9 mouse cellular contexts compared by ENCODE assay signal in the genomic region with DNA sequence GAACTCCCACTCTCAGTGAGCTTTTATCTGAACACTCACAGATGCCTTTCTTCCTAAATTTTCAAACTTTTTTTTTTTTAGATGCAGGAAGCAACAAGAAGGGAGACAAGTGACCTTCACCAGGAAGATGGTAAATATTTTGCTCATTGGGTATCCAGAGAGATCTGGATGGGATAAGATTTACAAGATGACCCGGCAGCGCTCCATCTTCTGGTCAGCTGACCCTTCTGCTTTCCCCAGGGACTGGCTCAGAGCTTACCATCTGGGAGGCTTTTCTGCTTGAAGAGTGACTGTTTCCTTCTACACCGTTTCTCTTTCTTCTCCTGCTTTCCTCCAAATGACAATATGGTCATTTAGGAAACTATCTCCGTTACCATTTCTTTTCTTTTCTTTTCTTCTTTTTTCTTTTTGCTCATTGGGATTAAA. TPM values are rescaled to one million over a fixed set of nuclear protein-coding genes. Genes with fewer than 3 reads are reported as not detected.
DNase-seq lines count a peak whose midpoint lies in the region; ATAC-seq and TF ChIP-seq lines count a peak whose summit lies in the region.
"Had no signal": no experiment of that assay in that cellular context is flagged by ENCODE, and none has a peak within 500 bp of the region (broad histone marks: within the 10 kb centered on the region; RNA-seq: fewer than 3 reads in every experiment).

No protein-coding gene starts in this region.

- H3K36me3 ChIP-seq in liver, embryonic 12.5 days: no peaks in the 10 kb centered on the region
- no peaks in the 10 kb centered on the region for H3K36me3 ChIP-seq in forebrain, embryonic 13.5 days (ENCODE audit: poor library complexity, severe bottlenecking)
- no peaks in the 10 kb centered on the region for H3K36me3 ChIP-seq in kidney, postnatal 0 days (ENCODE audit: insufficient read depth, low read length)
- H3K36me3 ChIP-seq: embryonic facial prominence, embryonic 12.5 days had no signal

- peaks cover 37% of the 10 kb centered on the region for H3K27me3 ChIP-seq in liver, embryonic 12.5 days (replicated peaks)
- H3K27me3 ChIP-seq in forebrain, embryonic 13.5 days: no peaks in the 10 kb centered on the region
- no peaks in the 10 kb centered on the region for H3K27me3 ChIP-seq in kidney, postnatal 0 days (ENCODE audit: insufficient read depth, low read length)
- H3K27me3 ChIP-seq: embryonic facial prominence, embryonic 12.5 days had no signal

- peaks cover 52% of the 10 kb centered on the region for H3K4me1 ChIP-seq in liver, embryonic 12.5 days
- H3K4me1 ChIP-seq in forebrain, embryonic 13.5 days: peaks cover 14% of the 10 kb centered on the region
- no peaks in the 10 kb centered on the region for H3K4me1 ChIP-seq in kidney, postnatal 0 days (replicated peaks; ENCODE audit: insufficient read depth, low read length)

- H3K9ac ChIP-seq in liver, embryonic 12.5 days: no peak overlapping the region
- no peak overlapping the region for H3K9ac ChIP-seq in forebrain, embryonic 13.5 days
- H3K9ac ChIP-seq in kidney, postnatal 0 days (ENCODE audit: low read depth, low read length): no peak overlapping the region
- H3K9ac ChIP-seq: embryonic facial prominence, embryonic 12.5 days had no signal

- 50% methylated on average over 4 of the region's 4 CpGs for WGBS in liver, embryonic 12.5 days (ENCODE audit: insufficient replicate concordance)
- WGBS in forebrain, embryonic 13.5 days: 17% methylated on average over 4 of the region's 4 CpGs
- 19% methylated on average over 4 of the region's 4 CpGs for WGBS in kidney, postnatal 0 days

- TF ChIP-seq CTCF in kidney, postnatal 0 days (IDR thresholded peaks at IDR 0.05; ENCODE audit: low read depth): 0 out of 2 replicates have a peak, but pooled peaks have one; percentile 0

- 0 out of 2 replicates have a peak overlapping the region, but pooled peaks have one; percentile 30 for H3K27ac ChIP-seq in liver, embryonic 12.5 days
- H3K27ac ChIP-seq in forebrain, embryonic 13.5 days: peak overlapping the region; percentile 75
- no peak overlapping the region for H3K27ac ChIP-seq in kidney, postnatal 0 days

- ATAC-seq in liver, embryonic 12.5 days: no peak
- ATAC-seq in forebrain, embryonic 13.5 days: peak; percentile 61; the same call in 1 of the 2 replicates
- ATAC-seq in kidney, postnatal 0 days (replicated peaks; ENCODE audit: low FRiP score, low read depth): no peak

- 0 out of 2 replicates have a peak overlapping the region, but pooled peaks have one; percentile 4 for H3K4me2 ChIP-seq in liver, embryonic 12.5 days
- peak overlapping the region; percentile 41 for H3K4me2 ChIP-seq in forebrain, embryonic 13.5 days
- H3K4me2 ChIP-seq in kidney, postnatal 0 days (ENCODE audit: low read length): no peak overlapping the region
- H3K4me2 ChIP-seq: embryonic facial prominence, embryonic 12.5 days had no signal

- H3K9me3 ChIP-seq in liver, embryonic 12.5 days (replicated peaks): no peaks in the 10 kb centered on the region
- no peaks in the 10 kb centered on the region for H3K9me3 ChIP-seq in forebrain, embryonic 13.5 days (replicated peaks)
- no peaks in the 10 kb centered on the region for H3K9me3 ChIP-seq in kidney, postnatal 0 days (replicated peaks; ENCODE audit: low read length)
- H3K9me3 ChIP-seq: embryonic facial prominence, embryonic 12.5 days had no signal

- no peak overlapping the region for H3K4me3 ChIP-seq in liver, embryonic 12.5 days
- no peak overlapping the region for H3K4me3 ChIP-seq in forebrain, embryonic 13.5 days
- H3K4me3 ChIP-seq in kidney, postnatal 0 days (replicated peaks; ENCODE audit: low read depth, low read length): no peak overlapping the region
- H3K4me3 ChIP-seq: embryonic facial prominence, embryonic 12.5 days had no signal

- no peak for DNase-seq in liver
- no peak for DNase-seq in kidney, postnatal 0 days (ENCODE audit: low spot score)
- peak; percentile 57 for DNase-seq in retina, postnatal 1 day
- no peak for DNase-seq in testis, postnatal 14 days (ENCODE audit: low spot score)
- no peak for DNase-seq in layer of hippocampus, postnatal 14 days (ENCODE audit: low spot score in 2 of 2)
- DNase-seq: layer of hippocampus, postnatal 36 days had no signal

RNA-seq across cellular contexts. Expression of a gene that starts 25.2 kb away (rescaled TPM):
- 1.2 and 1.4 TPM in 2 replicates for polyA plus RNA-seq in liver, embryonic 12.5 days (2016; fragmentation: Nextera tagmentation; extraction: Ambion mirVana)
- 34.6 and 40.4 TPM in 2 replicates for polyA plus RNA-seq in forebrain, embryonic 13.5 days (2015; fragmentation: Nextera tagmentation; extraction: Ambion mirVana)
- polyA plus RNA-seq in kidney, postnatal 0 days (2015; fragmentation: Nextera tagmentation; extraction: Ambion mirVana): 15.6 and 19.4 TPM in 2 replicates
- 10 to 100 TPM; 29.0 to 30.2 TPM for total RNA-seq in layer of hippocampus, postnatal 14 days (2021)

RNA-seq across cellular contexts. Expression of a gene that starts 32.8 kb away (rescaled TPM):
- polyA plus RNA-seq in liver, embryonic 12.5 days (2016; fragmentation: Nextera tagmentation; extraction: Ambion mirVana): 0.07 and 0.18 TPM in 2 replicates
- polyA plus RNA-seq in forebrain, embryonic 13.5 days (2015; fragmentation: Nextera tagmentation; extraction: Ambion mirVana): 0.44 and 0.98 TPM in 2 replicates
- polyA plus RNA-seq in kidney, postnatal 0 days (2015; fragmentation: Nextera tagmentation; extraction: Ambion mirVana): 0.15 and 0.34 TPM in 2 replicates
- under 1 TPM; 0.60 to 0.78 TPM for total RNA-seq in layer of hippocampus, postnatal 14 days (2021)

RNA-seq across cellular contexts. Expression of a gene that starts 32.8 kb away (rescaled TPM):
- polyA plus RNA-seq in liver, embryonic 12.5 days (2016; fragmentation: Nextera tagmentation; extraction: Ambion mirVana): not detected in 2 replicates
- not detected in 2 replicates for polyA plus RNA-seq in forebrain, embryonic 13.5 days (2015; fragmentation: Nextera tagmentation; extraction: Ambion mirVana)
- polyA plus RNA-seq in kidney, postnatal 0 days (2015; fragmentation: Nextera tagmentation; extraction: Ambion mirVana): 0.05 TPM in 1 of 2 replicates, not detected in the other
- total RNA-seq in layer of hippocampus, postnatal 14 days (2021): not detected
- total RNA-seq: layer of hippocampus, postnatal 36 days had no signal
- polyA plus RNA-seq: embryonic facial prominence, embryonic 12.5 days had no signal

RNA-seq across cellular contexts. Expression of a gene that starts 50.6 kb away (rescaled TPM):
- 4.0 and 4.6 TPM in 2 replicates for polyA plus RNA-seq in liver, embryonic 12.5 days (2016; fragmentation: Nextera tagmentation; extraction: Ambion mirVana)
- polyA plus RNA-seq in forebrain, embryonic 13.5 days (2015; fragmentation: Nextera tagmentation; extraction: Ambion mirVana): 20.6 and 24.8 TPM in 2 replicates
- polyA plus RNA-seq in kidney, postnatal 0 days (2015; fragmentation: Nextera tagmentation; extraction: Ambion mirVana): 28.0 and 30.5 TPM in 2 replicates
- 10 to 100 TPM; 20.8 to 22.4 TPM for total RNA-seq in layer of hippocampus, postnatal 14 days (2021)
